Mouse (Mus musculus) kidney, embryonic 15.5 days (tissue): ENCODE measurements around the gene Eln. TPM values are rescaled to one million over a fixed set of nuclear protein-coding genes. Genes with fewer than 3 reads are reported as not detected.

Source experiments
- polyA plus RNA-seq: library from polyadenylated mRNA; unstranded; fragments of >200 nt; fragmentation: Nextera tagmentation; extraction: Ambion mirVana; gene quantifications from 2 replicates; pipeline ENCODE4 v1.2.1, GENCODE M21; 2015

Gene Eln
- polyA plus RNA-seq, 1 experiment from 2014 or later: 81.4 TPM

Other genes starting within 250 kb of the Eln start
- gene Clip2, start 194.9 kb downstream of the Eln start, polyA plus RNA-seq: 3.9 and 4.2 TPM in 2 replicates
- gene Syna, start 187.2 kb downstream of the Eln start, polyA plus RNA-seq: 0.32 TPM in 2 replicates
- gene Rfc2, start 166.0 kb downstream of the Eln start, polyA plus RNA-seq: 292 and 299 TPM in 2 replicates
- gene Lat2, start 132.3 kb downstream of the Eln start, polyA plus RNA-seq: 3.2 and 3.4 TPM in 2 replicates
- gene Eif4h, start 107.8 kb downstream of the Eln start, polyA plus RNA-seq: 435 and 459 TPM in 2 replicates
- 4.9 and 5.9 TPM in 2 replicates for gene Limk1, start 58.7 kb downstream of the Eln start, polyA plus RNA-seq
- not detected in 2 replicates for gene Tmem270, start 159.4 kb upstream of the Eln start, polyA plus RNA-seq
- 2.0 and 5.1 TPM in 2 replicates for gene Cldn13, start 168.2 kb upstream of the Eln start, polyA plus RNA-seq
- gene Mettl27, start 185.0 kb upstream of the Eln start, polyA plus RNA-seq: 23.3 and 26.1 TPM in 2 replicates
- gene Cldn4, start 199.6 kb upstream of the Eln start, polyA plus RNA-seq: 39.3 and 45.6 TPM in 2 replicates
- 52.9 and 56.3 TPM in 2 replicates for gene Cldn3, start 238.9 kb upstream of the Eln start, polyA plus RNA-seq